Mouse (Mus musculus) gonadal fat pad, adult 2 months (tissue): ENCODE measurements around the gene Znrf3. TPM values are rescaled to one million over a fixed set of nuclear protein-coding genes. Genes with fewer than 3 reads are reported as not detected.

Source experiments
- DNase-seq: peaks from one replicate; pipeline ENCODE4 v3.0.0-alpha.2; 2012; ENCODE audit warnings: low read depth
- polyA plus RNA-seq: library from polyadenylated mRNA; depleted of rRNA; stranded (reverse); fragments of >200 nt; gene quantifications from 2 replicates; pipeline ENCODE4 v1.2.3, GENCODE M21; 2012; rRNA removed

Znrf3 gene
- polyA plus RNA-seq, 1 experiment: 7.2 TPM

DNA sequence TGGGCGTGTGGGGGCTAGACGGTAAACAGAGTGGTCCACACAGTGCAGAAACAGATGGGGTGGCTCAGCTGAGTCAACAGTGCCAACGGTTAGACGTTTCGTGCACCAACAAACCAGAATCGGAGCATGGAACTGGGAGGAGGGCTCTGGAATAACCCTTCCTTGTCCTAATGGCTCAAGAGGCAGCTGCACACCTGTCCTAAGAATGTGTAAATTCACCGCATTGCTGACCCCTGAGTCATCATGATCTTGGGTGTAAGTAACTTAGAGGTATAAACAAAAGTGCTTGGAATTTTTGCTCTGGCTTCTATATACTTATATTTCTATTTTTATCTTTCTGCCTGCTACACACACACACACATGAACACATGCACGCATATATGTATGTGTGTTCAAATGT lies 202.5 kb downstream of the Znrf3 start:
- DNase-seq: no peak

DNA sequence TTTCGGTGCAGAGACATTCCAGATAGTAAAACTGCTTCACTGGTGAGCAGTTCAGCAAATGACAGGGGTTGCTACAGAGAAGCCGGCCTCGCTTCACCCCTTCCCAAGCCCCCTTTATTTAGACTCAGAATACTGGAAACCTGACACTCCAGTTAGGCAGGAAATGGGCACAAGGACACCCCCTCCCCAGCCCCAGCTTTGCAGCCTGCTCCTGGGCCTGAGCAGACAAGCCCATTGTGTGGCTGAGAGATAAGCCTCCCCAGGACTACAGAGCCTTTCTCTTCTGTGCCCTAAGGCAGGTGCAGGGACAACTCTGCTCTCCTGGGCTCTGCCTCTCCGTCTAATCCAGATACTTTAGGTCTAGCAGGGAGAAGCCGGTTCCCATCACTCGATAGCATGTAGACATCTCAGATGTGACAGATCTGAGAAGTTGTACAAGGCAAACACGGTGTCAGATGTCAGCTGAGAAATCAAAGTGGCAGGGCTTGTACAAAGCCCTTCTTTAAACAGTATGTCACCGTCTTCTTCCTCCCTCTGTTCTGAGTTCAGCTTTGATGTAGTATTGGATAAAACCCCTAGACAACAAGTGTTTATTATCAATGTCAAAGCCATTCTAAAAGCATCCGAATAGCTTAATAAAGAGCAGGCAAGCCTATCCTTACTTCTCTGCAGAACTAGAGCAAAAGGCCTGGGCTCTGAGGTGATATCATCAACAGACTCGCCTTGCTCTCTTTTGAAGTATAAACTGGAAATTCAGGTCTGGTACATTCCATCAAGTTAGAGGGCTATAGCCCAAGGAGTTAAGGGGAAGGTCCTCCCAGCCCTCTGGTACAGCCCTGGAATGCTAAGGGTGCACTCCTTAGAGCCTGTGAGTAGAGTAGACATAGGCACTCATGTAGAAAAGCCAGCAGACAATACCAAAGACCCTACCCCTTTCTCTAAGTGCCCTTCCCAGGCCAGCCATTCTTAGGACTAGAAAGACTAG lies 204.6 kb downstream of the Znrf3 start:
- DNase-seq: no peak

Other genes with a start within 250 kb of the Znrf3 start
- gene Kremen1, start 183.3 kb downstream of the Znrf3 start, polyA plus RNA-seq: 23.9 and 32.2 TPM in 2 replicates
- 120 and 157 TPM in 2 replicates for gene Xbp1, start 75.8 kb upstream of the Znrf3 start, polyA plus RNA-seq
- 5.8 and 7.2 TPM in 2 replicates for gene Ccdc117, start 97.3 kb upstream of the Znrf3 start, polyA plus RNA-seq
- 0.42 and 0.61 TPM in 2 replicates for gene Ankrd36, start 124.8 kb upstream of the Znrf3 start, polyA plus RNA-seq